Mouse (Mus musculus): Measurements from ENCODE around the gene Mrnip. TPM values are rescaled to one million over a fixed set of nuclear protein-coding genes. Genes with fewer than 3 reads are reported as not detected.

Gene Mrnip
- polyA plus RNA-seq, 1 experiment from 2014 or later = 20.8 TPM

- ATAC-seq (replicated peaks; ENCODE audit: low FRiP score, low read depth) = no peak
- WGBS = 95% methylated on average over 11 of the region's 11 CpGs
- no peak for TF ChIP-seq CTCF (IDR thresholded peaks at IDR 0.05; ENCODE audit: low read depth)
Observed at GRCm38 (mm10) chr11:50147958-50148476, 26.2 kb upstream of the Mrnip start.

DNA sequence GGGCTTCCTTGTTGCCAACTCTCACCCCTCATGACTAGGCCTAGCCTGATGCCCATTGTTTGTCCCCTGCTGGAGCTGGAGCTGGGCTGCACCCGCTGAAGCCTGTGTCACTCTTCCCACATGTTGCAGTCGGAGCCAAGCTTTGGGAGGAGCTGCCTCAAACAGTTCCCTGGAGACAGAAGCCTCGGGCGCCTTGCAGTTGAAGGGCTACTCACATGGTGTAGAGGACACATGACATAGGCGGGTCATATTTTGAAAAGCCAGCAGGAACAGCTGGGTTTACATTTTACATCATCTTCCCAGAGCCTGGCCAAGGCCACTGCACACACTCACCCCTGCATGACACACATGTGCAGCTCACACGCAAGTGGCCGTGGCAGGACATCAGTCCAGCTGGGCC lies 25.0 kb upstream of the Mrnip start:
- WGBS = 87% methylated on average over 7 of the region's 7 CpGs
- Histone ChIP-seq H3K9ac (ENCODE audit: low read depth, low read length) (no peak overlapping the region), H3K4me1 (replicated peaks; ENCODE audit: insufficient read depth, low read length) (peaks cover 9% of the 10 kb centered on the region; the same call in 1 of the 2 replicates), H3K4me2 (ENCODE audit: low read length) (no peak overlapping the region), H3K36me3 (ENCODE audit: insufficient read depth, low read length) (peaks cover 62% of the 10 kb centered on the region), H3K4me3 (replicated peaks; ENCODE audit: low read depth, low read length) (no peak overlapping the region), H3K27ac (no peak overlapping the region), H3K9me3 (replicated peaks; ENCODE audit: low read length) (no peaks in the 10 kb centered on the region), H3K27me3 (ENCODE audit: insufficient read depth, low read length) (no peaks in the 10 kb centered on the region)
- ATAC-seq (replicated peaks; ENCODE audit: low FRiP score, low read depth) = no peak
- DNase-seq (ENCODE audit: low spot score) = no peak
- TF ChIP-seq CTCF (IDR thresholded peaks at IDR 0.05; ENCODE audit: low read depth) = no peak

More at GRCm38 (mm10) chr11:50147958-50148476, 26.2 kb upstream of the Mrnip start:
- Histone ChIP-seq H3K9me3 (replicated peaks; ENCODE audit: low read length) (no peaks in the 10 kb centered on the region), H3K27me3 (ENCODE audit: insufficient read depth, low read length) (no peaks in the 10 kb centered on the region), H3K36me3 (ENCODE audit: insufficient read depth, low read length) (peaks cover 66% of the 10 kb centered on the region), H3K4me1 (replicated peaks; ENCODE audit: insufficient read depth, low read length) (no peaks in the 10 kb centered on the region), H3K4me3 (replicated peaks; ENCODE audit: low read depth, low read length) (no peak overlapping the region), H3K9ac (ENCODE audit: low read depth, low read length) (no peak overlapping the region), H3K27ac (no peak overlapping the region), H3K4me2 (ENCODE audit: low read length) (no peak overlapping the region)
- no peak for DNase-seq (ENCODE audit: low spot score)

GRCm38 (mm10) chr11:50149603-50150150 lies 24.6 kb upstream of the Mrnip start:
- DNase-seq (ENCODE audit: low spot score) (no peak), ATAC-seq (replicated peaks; ENCODE audit: low FRiP score, low read depth) (no peak)
- Histone ChIP-seq H3K4me1 (replicated peaks; ENCODE audit: insufficient read depth, low read length) (peaks cover 10% of the 10 kb centered on the region; the same call in 1 of the 2 replicates), H3K27ac (no peak overlapping the region), H3K4me2 (ENCODE audit: low read length) (no peak overlapping the region), H3K36me3 (ENCODE audit: insufficient read depth, low read length) (peaks cover 65% of the 10 kb centered on the region), H3K9me3 (replicated peaks; ENCODE audit: low read length) (no peaks in the 10 kb centered on the region), H3K27me3 (ENCODE audit: insufficient read depth, low read length) (no peaks in the 10 kb centered on the region), H3K9ac (ENCODE audit: low read depth, low read length) (no peak overlapping the region), H3K4me3 (replicated peaks; ENCODE audit: low read depth, low read length) (no peak overlapping the region)
- 86% methylated on average over 9 of the region's 9 CpGs for WGBS
- TF ChIP-seq CTCF (IDR thresholded peaks at IDR 0.05; ENCODE audit: low read depth) = no peak

- TF ChIP-seq CTCF (IDR thresholded peaks at IDR 0.05; ENCODE audit: low read depth) = no peak
- Histone ChIP-seq H3K9me3 (replicated peaks; ENCODE audit: low read length) (no peaks in the 10 kb centered on the region), H3K9ac (ENCODE audit: low read depth, low read length) (no peak overlapping the region), H3K27ac (no peak overlapping the region), H3K4me2 (ENCODE audit: low read length) (no peak overlapping the region), H3K27me3 (ENCODE audit: insufficient read depth, low read length) (no peaks in the 10 kb centered on the region), H3K4me3 (replicated peaks; ENCODE audit: low read depth, low read length) (no peak overlapping the region), H3K4me1 (replicated peaks; ENCODE audit: insufficient read depth, low read length) (peaks cover 10% of the 10 kb centered on the region; the same call in 1 of the 2 replicates), H3K36me3 (ENCODE audit: insufficient read depth, low read length) (peaks cover 58% of the 10 kb centered on the region)
- WGBS = 95% methylated on average over 3 of the region's 3 CpGs
- ATAC-seq (replicated peaks; ENCODE audit: low FRiP score, low read depth) (no peak), DNase-seq (ENCODE audit: low spot score) (no peak)
Observed at GRCm38 (mm10) chr11:50151374-50151773, 22.9 kb upstream of the Mrnip start.

- H3K9ac ChIP-seq (ENCODE audit: low read depth, low read length) = no peak overlapping the region
- H3K4me3 ChIP-seq (replicated peaks; ENCODE audit: low read depth, low read length) = no peak overlapping the region
- H3K9me3 ChIP-seq (replicated peaks; ENCODE audit: low read length) = no peaks in the 10 kb centered on the region
- WGBS = 43% methylated on average over 9 of the region's 9 CpGs
- H3K27me3 ChIP-seq (ENCODE audit: insufficient read depth, low read length) = no peaks in the 10 kb centered on the region
- H3K36me3 ChIP-seq (ENCODE audit: insufficient read depth, low read length) = peaks cover 73% of the 10 kb centered on the region
- peaks cover 10% of the 10 kb centered on the region; the same call in 1 of the 2 replicates for H3K4me1 ChIP-seq (replicated peaks; ENCODE audit: insufficient read depth, low read length)
- DNase-seq (ENCODE audit: low spot score) (no peak), ATAC-seq (replicated peaks; ENCODE audit: low FRiP score, low read depth) (no peak)
- no peak overlapping the region for H3K4me2 ChIP-seq (ENCODE audit: low read length)
- H3K27ac ChIP-seq = no peak overlapping the region
- no peak for TF ChIP-seq CTCF (IDR thresholded peaks at IDR 0.05; ENCODE audit: low read depth)
Observed at GRCm38 (mm10) chr11:50154166-50154565, 20.1 kb upstream of the Mrnip start.

DNA sequence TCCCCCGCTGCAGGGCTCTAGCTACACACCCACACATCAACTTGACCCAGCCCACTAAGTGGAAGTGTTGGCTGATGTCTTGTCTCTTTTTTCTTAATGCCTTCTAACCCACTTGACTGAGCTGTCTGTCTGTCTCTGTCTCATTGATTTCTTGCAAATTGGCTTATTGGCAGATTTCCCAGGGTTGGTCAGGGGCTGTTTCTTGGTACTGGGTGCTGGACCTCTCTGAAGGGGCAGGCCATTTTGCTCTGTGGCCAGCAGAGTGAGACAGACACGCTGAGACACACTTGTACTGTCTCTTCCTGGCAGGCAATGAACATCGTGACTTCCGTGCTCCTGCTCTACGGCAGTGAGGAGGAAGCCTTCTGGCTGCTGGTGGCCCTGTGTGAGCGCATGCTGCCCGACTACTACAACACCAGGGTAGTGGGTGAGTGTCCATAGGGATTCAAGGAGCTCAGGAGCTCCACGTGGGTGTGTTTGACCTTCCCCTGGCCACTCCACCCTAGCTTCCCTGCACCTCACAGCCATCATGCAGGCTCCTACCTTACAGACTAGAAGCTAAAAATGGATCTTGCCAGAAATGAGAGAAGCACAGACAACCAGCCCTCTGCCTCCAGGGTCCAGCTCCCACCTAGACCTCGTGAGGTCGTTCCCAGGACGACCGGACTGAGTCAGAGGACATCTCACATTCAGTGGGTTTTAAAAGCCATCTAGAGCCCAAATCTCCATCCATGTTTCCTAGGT lies 19.3 kb upstream of the Mrnip start:
- Histone ChIP-seq H3K9ac (ENCODE audit: low read depth, low read length) (no peak overlapping the region), H3K4me1 (replicated peaks; ENCODE audit: insufficient read depth, low read length) (peaks cover 10% of the 10 kb centered on the region; the same call in 1 of the 2 replicates)
- 65% methylated on average over 12 of the region's 12 CpGs for WGBS

More for the DNA sequence above, 19.3 kb upstream of the Mrnip start:
- Histone ChIP-seq H3K9me3 (replicated peaks; ENCODE audit: low read length) (no peaks in the 10 kb centered on the region), H3K36me3 (ENCODE audit: insufficient read depth, low read length) (peaks cover 74% of the 10 kb centered on the region), H3K27me3 (ENCODE audit: insufficient read depth, low read length) (no peaks in the 10 kb centered on the region), H3K27ac (no peak overlapping the region), H3K4me3 (replicated peaks; ENCODE audit: low read depth, low read length) (no peak overlapping the region), H3K4me2 (ENCODE audit: low read length) (no peak overlapping the region)
- DNase-seq (ENCODE audit: low spot score) (no peak), ATAC-seq (replicated peaks; ENCODE audit: low FRiP score, low read depth) (no peak)
- TF ChIP-seq CTCF (IDR thresholded peaks at IDR 0.05; ENCODE audit: low read depth) = no peak
